Mouse (Mus musculus) left cerebral cortex, adult 6 months (tissue): ENCODE data around the gene Tcf19. TPM values are rescaled to one million over a fixed set of nuclear protein-coding genes. Genes with fewer than 3 reads are reported as not detected.

Source experiments
- long read RNA-seq, 2 experiments: library from polyadenylated mRNA; unstranded; transcript quantifications; one replicate each; pipeline ENCODE4 v2.0.0; 2019 to 2020
- polyA plus RNA-seq: library from polyadenylated mRNA; unstranded; fragments of <200 nt; fragmentation: Nextera tagmentation; gene quantifications from 2 replicates; pipeline ENCODE4 v1.2.3, GENCODE M21; 2021

The Tcf19 gene
- polyA plus RNA-seq: 12.5 and 13.0 TPM in 2 replicates
- long read RNA-seq, experiment 1, transcript Tcf19-203 (4 exons, 1,665 nt): major isoform, 11 of 34 reads
- long read RNA-seq, experiment 1, partial matches to known transcripts: 5 of 34 reads
- long read RNA-seq, experiment 1, other reads (novel, unspliced or antisense): 18 of 34 reads
- long read RNA-seq, experiment 2, transcript Tcf19-203 (4 exons, 1,665 nt): major isoform, 6 of 14 reads
- long read RNA-seq, experiment 2, partial matches to known transcripts: 3 of 14 reads
- long read RNA-seq, experiment 2, other reads (novel, unspliced or antisense): 5 of 14 reads

GRCm38 (mm10) chr17:35516652-35517500 is at the start of gene Tcf19, which contains the start of gene Cchcr1:
Gene Tcf19 (minus strand): TSS chr17:35516824.
Gene Cchcr1 (plus strand): TSS chr17:35517100.

DNA sequence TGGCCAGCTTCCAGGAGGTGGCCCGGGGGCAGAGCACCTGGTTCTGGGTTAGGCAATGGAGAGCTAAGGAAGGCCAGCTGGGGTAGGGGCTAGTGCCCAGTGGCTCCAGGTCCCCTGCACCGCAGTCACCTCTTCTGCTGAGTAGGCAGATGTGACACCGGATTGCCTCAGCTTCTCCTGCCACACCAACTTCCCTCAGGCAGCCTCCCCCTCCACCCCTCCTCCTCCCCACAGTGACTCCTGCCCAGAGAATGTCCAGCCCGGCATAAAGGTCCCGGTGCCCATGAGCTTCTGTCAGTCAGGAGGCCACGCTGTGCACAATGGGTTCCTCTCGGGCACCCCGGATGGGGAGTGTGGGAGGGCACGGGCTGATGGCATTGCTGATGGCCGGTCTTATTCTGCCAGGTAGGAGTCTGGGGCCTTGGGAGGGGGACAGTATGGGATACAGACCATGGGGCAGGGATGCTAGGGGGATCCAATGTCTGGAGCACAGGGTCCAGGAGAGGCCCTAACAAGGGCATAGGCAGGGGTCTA is 35.3 kb upstream of the Tcf19 start, which contains the start of gene Cdsn:
Gene Cdsn, plus strand, starts transcription at position 248 of the 534 bp plus-strand sequence.

GRCm38 (mm10) chr17:35532901-35533300 is 16.3 kb upstream of the Tcf19 start, which contains the start of gene Psors1c2:
Gene Psors1c2 (plus strand): TSS chr17:35533201.

DNA sequence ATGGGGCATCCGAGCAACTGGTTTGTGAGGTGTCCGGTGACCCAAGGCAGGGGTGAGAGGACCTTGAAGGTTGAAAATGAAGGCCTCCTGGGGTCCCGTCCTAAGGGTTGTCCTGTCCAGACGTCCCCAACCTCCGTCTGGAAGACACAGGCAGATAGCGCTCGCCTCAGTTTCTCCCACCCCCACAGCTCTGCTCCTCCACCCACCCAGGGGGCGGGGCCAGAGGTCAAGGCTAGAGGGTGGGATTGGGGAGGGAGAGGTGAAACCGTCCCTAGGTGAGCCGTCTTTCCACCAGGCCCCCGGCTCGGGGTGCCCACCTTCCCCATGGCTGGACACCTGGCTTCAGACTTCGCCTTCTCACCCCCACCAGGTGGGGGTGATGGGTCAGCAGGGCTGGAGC is 10.8 kb downstream of the Tcf19 start, which contains the start of gene Pou5f1:
Gene Pou5f1, plus strand, starts transcription at position 243 of the 400 bp plus-strand sequence.

GRCm38 (mm10) chr17:35469842-35470751 is 46.5 kb downstream of the Tcf19 start, which contains the start of gene H2-Q10:
Gene H2-Q10 (plus strand): TSS chr17:35470089.

Other genes with a start within 250 kb of the Tcf19 start
- 0.44 and 0.75 TPM in 2 replicates for gene H2-Q1, start 196.4 kb downstream of the Tcf19 start, polyA plus RNA-seq
- 0.49 and 0.67 TPM in 2 replicates for gene H2-Q2, start 174.6 kb downstream of the Tcf19 start, polyA plus RNA-seq
- gene H2-Q4, start 137.2 kb downstream of the Tcf19 start, polyA plus RNA-seq: 0.29 TPM in 1 of 2 replicates, not detected in the other
- 1.5 and 1.7 TPM in 2 replicates for gene H2-Q6, start 92.0 kb downstream of the Tcf19 start, polyA plus RNA-seq
- gene H2-Q7, start 77.7 kb downstream of the Tcf19 start, polyA plus RNA-seq: 2.5 and 3.5 TPM in 2 replicates
- gene H2-Q10, start 46.7 kb downstream of the Tcf19 start, polyA plus RNA-seq: 0.18 and 0.22 TPM in 2 replicates
- not detected in 2 replicates for gene Pou5f1, start 10.8 kb downstream of the Tcf19 start, polyA plus RNA-seq
- gene Cchcr1, start 276 bp upstream of the Tcf19 start, polyA plus RNA-seq: 1.8 and 2.2 TPM in 2 replicates
- gene Psors1c2, start 16.4 kb upstream of the Tcf19 start, polyA plus RNA-seq: not detected in 2 replicates
- 1.3 and 1.6 TPM in 2 replicates for gene Cdsn, start 35.3 kb upstream of the Tcf19 start, polyA plus RNA-seq
- gene 2300002M23Rik, start 50.6 kb upstream of the Tcf19 start, polyA plus RNA-seq: not detected in 2 replicates
- not detected in 2 replicates for gene Sfta2, start 84.7 kb upstream of the Tcf19 start, polyA plus RNA-seq
- not detected in 2 replicates for gene Gm9573, start 109.8 kb upstream of the Tcf19 start, polyA plus RNA-seq
- gene Mucl3, start 126.9 kb upstream of the Tcf19 start, polyA plus RNA-seq: not detected in 2 replicates
- 4.2 and 4.4 TPM in 2 replicates for gene Vars2, start 150.8 kb upstream of the Tcf19 start, polyA plus RNA-seq
- 25.0 and 27.8 TPM in 2 replicates for gene Gtf2h4, start 156.9 kb upstream of the Tcf19 start, polyA plus RNA-seq
- gene Ddr1, start 187.8 kb upstream of the Tcf19 start, polyA plus RNA-seq: 10.2 and 39.0 TPM in 2 replicates